Mouse (Mus musculus) heart, embryonic 12.5 days (tissue): ENCODE measurements at regions not wholly inside any gene's neighbourhood (a gene's known extent, or its start where the extent isn't known, plus 50 kb on each side); places are given as distances from the start of the nearest gene placed in this dataset.
A peak's percentile ranks its signal among the peaks of the same experiment; 100 is the strongest.

ENCODE experiments used
- ATAC-seq: fragments of 200-750 bp; cut with Nextera tagmentation; 2 replicates; pipeline ENCODE4 v1.8.0; 2017; ENCODE audit warnings: moderate TSS enrichment, moderate library complexity; ENCODE audit not compliant: insufficient number of reproducible peaks, low FRiP score
- H3K27ac ChIP-seq: fragments of 300-500 bp; sonication (generic); 2 replicates; pipeline ENCODE4 v1.5.1; 2016; ENCODE audit warnings: mild to moderate bottlenecking, moderate library complexity; ENCODE audit not compliant: poor library complexity, severe bottlenecking
- H3K27me3 ChIP-seq: fragments of 300-500 bp; sonication (generic); replicated peaks from 2 replicates; pipeline ENCODE4 v1.6.1; 2016; ENCODE audit warnings: mild to moderate bottlenecking, moderate library complexity
- H3K36me3 ChIP-seq: fragments of 300-500 bp; sonication (generic); 2 replicates; pipeline ENCODE4 v1.6.1; 2016; ENCODE audit warnings: mild to moderate bottlenecking, moderate library complexity
- H3K4me1 ChIP-seq: fragments of 300-500 bp; sonication (generic); replicated peaks from 2 replicates; pipeline ENCODE4 v1.6.1; 2016; ENCODE audit warnings: mild to moderate bottlenecking
- H3K4me2 ChIP-seq: fragments of 300-500 bp; sonication (generic); 2 replicates; pipeline ENCODE4 v1.6.1; 2016; ENCODE audit warnings: mild to moderate bottlenecking, moderate library complexity
- H3K4me3 ChIP-seq: fragments of 300-500 bp; sonication (generic); 2 replicates; pipeline ENCODE4 v1.5.1; 2016; ENCODE audit warnings: mild to moderate bottlenecking
- H3K9ac ChIP-seq: fragments of 300-500 bp; sonication (generic); 2 replicates; pipeline ENCODE4 v1.6.1; 2016; ENCODE audit warnings: mild to moderate bottlenecking, moderate library complexity
- H3K9me3 ChIP-seq: fragments of 300-500 bp; sonication (generic); replicated peaks from 2 replicates; pipeline ENCODE4 v1.6.1; 2016; ENCODE audit warnings: mild to moderate bottlenecking, moderate library complexity
- WGBS: fragments of 180-500 bp; shearing (Covaris S2); methylation state at CpG from one replicate; pipeline ENCODE4 v1.1.7; 2016; 5-methylcytosine and 5-hydroxymethylcytosine counted together

DNA sequence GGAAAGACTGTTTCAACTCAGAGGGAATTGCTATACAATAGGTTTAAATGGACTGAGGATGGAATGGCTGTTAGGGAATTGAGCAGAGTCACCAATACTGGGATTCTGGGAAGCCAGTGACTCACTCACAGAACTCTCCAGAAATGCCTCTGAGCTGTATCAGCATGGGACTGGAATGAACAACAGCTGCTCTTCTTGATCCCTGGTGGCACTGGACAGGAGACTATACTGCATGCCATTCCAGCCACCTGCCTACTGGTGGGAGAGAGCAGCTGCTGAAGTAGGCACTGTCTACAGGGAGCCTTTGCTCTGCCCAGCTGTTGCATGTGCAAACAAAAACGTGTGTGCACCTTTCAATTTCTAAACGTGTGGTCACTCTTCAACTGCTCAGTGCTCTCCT, 329.2 kb downstream of the Gadd45g start:
- no peak overlapping the region for H3K9ac ChIP-seq
- no peak overlapping the region for H3K4me2 ChIP-seq
- no peaks in the 10 kb centered on the region for H3K9me3 ChIP-seq
- H3K27ac ChIP-seq: no peak overlapping the region
- 63% methylated on average over 2 of the region's 2 CpGs for WGBS
- no peak for ATAC-seq
- no peak overlapping the region for H3K4me3 ChIP-seq
- H3K4me1 ChIP-seq: no peaks in the 10 kb centered on the region
- no peaks in the 10 kb centered on the region for H3K36me3 ChIP-seq
- H3K27me3 ChIP-seq: no peaks in the 10 kb centered on the region

DNA sequence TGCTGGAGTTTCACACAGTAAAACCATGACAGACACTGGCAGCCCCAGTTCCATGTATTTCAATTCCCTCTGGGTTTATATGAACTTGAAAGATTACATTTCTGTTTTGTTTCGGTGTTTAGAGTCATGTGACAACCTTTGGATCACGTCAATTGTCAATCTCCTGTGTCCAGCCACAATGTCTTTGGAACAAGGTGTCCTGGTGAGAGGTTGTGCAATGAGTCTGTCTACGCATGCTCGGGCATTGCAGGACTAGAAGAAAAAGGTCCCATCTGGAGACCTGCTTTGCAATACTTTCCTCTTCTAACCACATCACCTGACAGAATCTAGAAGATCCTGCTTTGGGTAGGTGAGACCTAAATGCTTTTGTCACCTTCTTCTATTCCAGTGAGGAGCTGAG, 333.5 kb downstream of the Gadd45g start:
- H3K4me3 ChIP-seq: no peak overlapping the region
- H3K4me1 ChIP-seq: no peaks in the 10 kb centered on the region
- H3K9ac ChIP-seq: no peak overlapping the region
- WGBS: 80% methylated on average over 4 of the region's 4 CpGs
- no peaks in the 10 kb centered on the region for H3K9me3 ChIP-seq
- no peak for ATAC-seq
- H3K36me3 ChIP-seq: no peaks in the 10 kb centered on the region
- no peak overlapping the region for H3K27ac ChIP-seq
- H3K27me3 ChIP-seq: no peaks in the 10 kb centered on the region
- no peak overlapping the region for H3K4me2 ChIP-seq

GRCm38 (mm10) chr13:52183635-52184034, 337.2 kb downstream of the Gadd45g start:
- no peak overlapping the region for H3K27ac ChIP-seq
- H3K4me2 ChIP-seq: no peak overlapping the region
- peaks cover 9% of the 10 kb centered on the region for H3K4me1 ChIP-seq
- H3K9me3 ChIP-seq: no peaks in the 10 kb centered on the region
- ATAC-seq: no peak
- no peak overlapping the region for H3K9ac ChIP-seq
- WGBS: 76% methylated on average over 5 of the region's 5 CpGs
- no peaks in the 10 kb centered on the region for H3K36me3 ChIP-seq
- no peaks in the 10 kb centered on the region for H3K27me3 ChIP-seq
- no peak overlapping the region for H3K4me3 ChIP-seq

GRCm38 (mm10) chr13:52185574-52185973, 339.1 kb downstream of the Gadd45g start:
- no peak for ATAC-seq
- WGBS: 78% methylated on average over 1 of the region's 1 CpGs
- no peak overlapping the region for H3K4me3 ChIP-seq
- H3K9me3 ChIP-seq: no peaks in the 10 kb centered on the region
- H3K36me3 ChIP-seq: no peaks in the 10 kb centered on the region
- no peak overlapping the region for H3K9ac ChIP-seq
- no peak overlapping the region for H3K27ac ChIP-seq
- no peaks in the 10 kb centered on the region for H3K27me3 ChIP-seq
- no peak overlapping the region for H3K4me2 ChIP-seq
- H3K4me1 ChIP-seq: peaks cover 24% of the 10 kb centered on the region

- peak; percentile 69; the same call in 1 of the 2 replicates for ATAC-seq
- Histone ChIP-seq H3K27ac (no peak overlapping the region), H3K9me3 (no peaks in the 10 kb centered on the region), H3K4me3 (no peak overlapping the region), H3K4me1 (peaks cover 28% of the 10 kb centered on the region), H3K27me3 (no peaks in the 10 kb centered on the region), H3K36me3 (no peaks in the 10 kb centered on the region), H3K4me2 (no peak overlapping the region), H3K9ac (no peak overlapping the region)
- 79% methylated on average over 8 of the region's 8 CpGs for WGBS
These were observed 341.5 kb downstream of the Gadd45g start for GRCm38 (mm10) chr13:52187841-52188604.

DNA sequence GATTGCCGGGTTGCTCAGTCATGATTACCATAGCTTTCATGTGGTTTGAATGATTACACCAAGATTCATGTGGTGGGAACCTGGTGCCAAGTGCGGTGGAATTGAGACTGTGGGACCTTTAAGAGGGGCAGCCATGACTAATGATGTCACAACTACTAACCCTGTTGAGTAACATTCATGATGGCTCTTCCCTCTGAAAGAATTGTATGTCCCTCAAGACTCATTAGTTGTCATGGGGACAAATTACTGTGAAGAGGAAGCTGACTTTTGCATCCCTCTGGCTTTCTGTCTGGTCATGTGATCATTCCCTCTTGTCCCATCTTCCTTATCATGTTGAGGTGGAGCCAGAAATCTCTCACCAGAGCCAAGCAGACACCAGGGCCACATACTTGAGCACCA, 342.1 kb downstream of the Gadd45g start:
- Histone ChIP-seq H3K4me1 (peaks cover 28% of the 10 kb centered on the region), H3K4me2 (no peak overlapping the region), H3K27me3 (no peaks in the 10 kb centered on the region), H3K36me3 (no peaks in the 10 kb centered on the region), H3K4me3 (no peak overlapping the region), H3K9me3 (no peaks in the 10 kb centered on the region), H3K27ac (no peak overlapping the region), H3K9ac (no peak overlapping the region)
- ATAC-seq: no peak
- 74% methylated on average over 2 of the region's 2 CpGs for WGBS

DNA sequence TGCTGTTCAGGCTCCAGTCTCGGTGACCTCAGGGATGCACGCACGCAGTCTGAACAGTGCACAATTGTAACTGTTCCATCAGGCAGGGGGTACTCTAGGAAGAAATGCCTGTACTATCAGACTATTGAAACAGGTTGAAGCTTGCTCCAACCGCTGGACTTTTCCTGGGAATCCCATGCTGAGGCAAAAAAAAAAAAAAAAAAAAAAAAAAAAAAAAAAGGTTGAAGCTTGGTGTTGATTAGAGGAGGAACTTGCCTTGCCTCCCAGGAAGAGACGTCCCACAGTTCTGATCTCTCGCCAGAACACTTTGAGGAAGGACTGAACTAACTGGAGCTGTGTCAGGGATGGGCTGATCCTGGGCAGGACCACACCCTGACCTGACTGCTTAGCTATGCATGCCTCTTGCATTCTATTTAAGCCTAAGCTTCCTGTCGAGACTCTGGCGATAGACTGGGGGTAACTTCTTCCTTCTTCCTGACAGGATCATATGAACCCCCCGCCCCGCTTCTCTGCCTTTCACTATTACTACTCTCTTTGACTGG, 341.6 kb downstream of the Diras2 start:
- no peak overlapping the region for H3K4me3 ChIP-seq
- H3K27me3 ChIP-seq: no peaks in the 10 kb centered on the region
- H3K36me3 ChIP-seq: no peaks in the 10 kb centered on the region
- no peaks in the 10 kb centered on the region for H3K9me3 ChIP-seq
- no peak overlapping the region for H3K4me2 ChIP-seq
- ATAC-seq: no peak
- no peak overlapping the region for H3K9ac ChIP-seq
- no peak overlapping the region for H3K27ac ChIP-seq
- H3K4me1 ChIP-seq: peaks cover 28% of the 10 kb centered on the region
- WGBS: 56% methylated on average over 10 of the region's 10 CpGs

DNA sequence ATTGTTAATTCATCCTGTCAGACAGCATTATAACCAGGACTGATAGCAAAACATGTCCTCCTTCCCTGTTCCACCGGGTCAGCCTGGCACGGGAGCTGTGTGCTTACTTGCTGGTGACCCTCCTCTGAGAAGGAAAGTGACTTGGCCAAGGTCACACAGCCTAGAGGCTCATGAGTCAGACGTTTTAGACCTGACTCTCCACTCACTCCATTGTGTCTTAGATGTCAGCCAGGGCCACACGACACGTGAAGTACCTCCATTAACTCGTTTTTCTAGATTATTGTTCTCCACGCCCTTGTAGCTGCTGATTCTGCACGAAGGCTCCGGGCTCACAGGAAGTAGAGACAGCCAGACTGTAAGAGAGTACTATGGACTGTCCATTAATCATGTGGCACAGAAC, 340.8 kb downstream of the Diras2 start:
- Histone ChIP-seq H3K4me1 (peaks cover 28% of the 10 kb centered on the region), H3K9me3 (no peaks in the 10 kb centered on the region), H3K27me3 (no peaks in the 10 kb centered on the region), H3K4me2 (no peak overlapping the region), H3K27ac (no peak overlapping the region), H3K4me3 (no peak overlapping the region), H3K36me3 (no peaks in the 10 kb centered on the region), H3K9ac (no peak overlapping the region)
- 63% methylated on average over 9 of the region's 9 CpGs for WGBS
- ATAC-seq: no peak

DNA sequence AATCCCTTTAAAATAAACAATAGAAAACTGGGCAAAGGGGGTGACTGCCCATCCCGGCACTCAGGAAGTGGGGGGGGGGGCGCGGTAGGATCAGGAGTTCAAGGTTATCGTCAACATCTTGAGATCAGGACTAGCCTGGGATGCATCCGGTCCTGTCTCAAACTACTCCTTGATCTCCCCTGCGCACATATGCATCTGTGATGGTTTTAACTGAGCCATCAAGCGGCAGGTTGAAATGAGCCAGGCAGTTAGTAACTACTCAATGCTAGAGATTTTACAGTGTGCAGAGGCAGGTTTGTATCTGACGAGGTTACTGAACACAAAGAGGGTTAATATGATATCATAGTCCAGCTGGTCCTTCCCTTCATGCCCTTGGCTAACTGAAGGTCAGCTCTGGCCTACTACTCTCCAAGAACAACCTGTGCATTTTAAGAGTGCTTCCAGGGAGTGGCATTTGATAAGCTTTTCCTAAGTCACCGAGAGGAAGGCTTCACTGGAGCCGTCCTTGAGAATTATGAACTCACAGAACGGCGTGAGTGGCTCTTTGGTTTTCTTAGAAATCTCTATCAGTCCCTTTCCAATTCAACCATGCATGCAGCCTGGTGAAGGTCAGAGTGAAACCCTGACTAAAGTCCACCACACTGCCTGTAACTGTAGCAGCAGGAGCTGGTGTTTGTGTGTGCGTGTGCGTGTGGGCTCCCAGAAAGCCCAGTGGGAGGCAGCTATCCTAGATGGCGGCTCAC, 340.1 kb downstream of the Diras2 start:
- no peak overlapping the region for H3K4me2 ChIP-seq
- no peaks in the 10 kb centered on the region for H3K36me3 ChIP-seq
- peaks cover 28% of the 10 kb centered on the region for H3K4me1 ChIP-seq
- H3K27ac ChIP-seq: no peak overlapping the region
- H3K9ac ChIP-seq: no peak overlapping the region
- ATAC-seq: no peak
- no peaks in the 10 kb centered on the region for H3K27me3 ChIP-seq
- H3K4me3 ChIP-seq: no peak overlapping the region
- H3K9me3 ChIP-seq: no peaks in the 10 kb centered on the region
- 73% methylated on average over 15 of the region's 15 CpGs for WGBS

GRCm38 (mm10) chr13:52196917-52197316, 334.2 kb downstream of the Diras2 start:
- WGBS: 47% methylated on average over 5 of the region's 5 CpGs
- Histone ChIP-seq H3K27me3 (no peaks in the 10 kb centered on the region), H3K4me1 (no peaks in the 10 kb centered on the region), H3K4me3 (no peak overlapping the region), H3K36me3 (no peaks in the 10 kb centered on the region), H3K27ac (no peak overlapping the region), H3K4me2 (no peak overlapping the region), H3K9ac (no peak overlapping the region), H3K9me3 (no peaks in the 10 kb centered on the region)
- ATAC-seq: no peak

DNA sequence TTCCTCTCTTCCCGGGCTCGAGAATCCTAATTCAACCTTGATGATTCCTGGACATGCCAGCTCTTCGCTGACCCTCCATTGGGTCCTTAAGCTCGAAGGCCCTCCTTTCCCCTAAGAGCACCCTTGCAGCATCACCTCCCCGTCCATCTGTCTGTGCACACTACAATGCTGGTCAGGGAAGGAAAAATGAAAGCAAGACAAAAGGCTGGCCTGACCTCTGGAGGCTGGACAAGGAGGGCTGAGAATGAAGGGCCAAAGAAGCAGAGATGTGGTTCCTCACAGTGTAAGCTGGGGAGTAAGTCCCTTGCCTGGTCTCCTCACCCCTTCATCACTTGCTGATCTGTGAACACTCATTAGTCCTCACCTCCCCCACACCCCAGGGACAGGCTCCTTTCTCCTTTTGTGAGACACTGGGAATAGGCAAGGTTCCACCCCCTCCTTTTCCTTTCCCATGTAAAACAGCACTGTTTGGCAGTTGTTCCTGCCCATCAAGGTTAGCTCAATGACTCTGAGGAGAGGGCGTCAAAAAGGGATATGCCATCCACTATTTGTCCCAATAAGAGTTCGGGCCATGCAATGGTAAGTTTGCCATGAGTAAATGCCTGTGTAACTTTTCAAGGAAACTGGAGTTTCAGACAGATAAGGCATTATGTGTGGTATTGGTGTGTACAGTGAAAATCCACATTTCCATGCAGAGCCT, 332.3 kb downstream of the Diras2 start:
- no peak overlapping the region for H3K4me3 ChIP-seq
- no peak overlapping the region for H3K27ac ChIP-seq
- no peak overlapping the region for H3K4me2 ChIP-seq
- no peak for ATAC-seq
- no peaks in the 10 kb centered on the region for H3K4me1 ChIP-seq
- H3K9ac ChIP-seq: no peak overlapping the region
- H3K9me3 ChIP-seq: no peaks in the 10 kb centered on the region
- WGBS: 77% methylated on average over 7 of the region's 7 CpGs
- no peaks in the 10 kb centered on the region for H3K36me3 ChIP-seq
- H3K27me3 ChIP-seq: no peaks in the 10 kb centered on the region
